21 mouse cellular contexts compared by ENCODE assay signal in the genomic region with DNA sequence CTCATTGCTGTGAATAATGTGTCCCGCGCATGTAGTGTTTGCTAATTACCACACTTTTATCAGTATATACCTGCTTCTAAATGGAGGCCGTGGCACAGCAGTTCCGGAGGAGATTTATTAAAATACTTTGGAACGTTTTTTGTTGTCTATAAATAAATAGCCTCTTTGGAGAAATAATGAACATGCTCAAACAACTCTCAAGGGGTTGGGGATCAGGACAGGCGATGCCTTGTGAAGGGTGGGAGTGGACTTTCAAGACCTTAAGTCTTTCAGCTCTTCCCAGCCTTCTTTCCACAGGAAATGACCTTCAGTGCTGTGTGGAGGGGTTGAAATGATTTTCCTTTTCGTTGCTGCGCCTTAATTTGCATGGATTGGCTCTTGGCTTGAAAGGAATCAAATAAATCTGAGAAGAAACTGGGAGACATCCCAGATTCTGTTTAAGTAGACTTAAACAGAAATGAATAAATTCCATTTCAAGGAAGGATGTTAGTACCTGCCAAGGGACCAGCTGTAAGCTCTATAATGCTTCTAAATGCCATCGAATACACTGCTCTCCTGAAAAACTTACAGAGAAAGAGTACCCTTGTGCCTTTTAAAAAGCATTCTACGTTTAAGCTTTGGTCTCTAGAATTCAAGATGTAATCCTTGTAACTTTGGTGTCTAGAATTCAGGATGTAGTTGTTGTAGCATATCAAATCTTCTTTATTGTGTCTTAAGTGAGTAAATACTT. TPM values are rescaled to one million over a fixed set of nuclear protein-coding genes. Genes with fewer than 3 reads are reported as not detected.
DNase-seq lines count a peak whose midpoint lies in the region; ATAC-seq and TF ChIP-seq lines count a peak whose summit lies in the region.
"Had no signal": no experiment of that assay in that cellular context is flagged by ENCODE, and none has a peak within 500 bp of the region (broad histone marks: within the 10 kb centered on the region; RNA-seq: fewer than 3 reads in every experiment).

No protein-coding gene starts in this region.

- H3K4me3 ChIP-seq in forebrain, postnatal 0 days (ENCODE audit: low read depth, low read length): no peak overlapping the region
- no peak overlapping the region for H3K4me3 ChIP-seq in forebrain, embryonic 15.5 days
- H3K4me3 ChIP-seq in midbrain, embryonic 11.5 days (ENCODE audit: low read depth, low read length): no peak overlapping the region
- no peak overlapping the region for H3K4me3 ChIP-seq in midbrain, postnatal 0 days (ENCODE audit: low read depth, low read length)
- H3K4me3 ChIP-seq in neural tube, embryonic 11.5 days (ENCODE audit: low read depth, low read length): peak overlapping the region; percentile 49; the same call in 1 of the 2 replicates
- no peak overlapping the region for H3K4me3 ChIP-seq in gastrocnemius, adult 2 months
- H3K4me3 ChIP-seq: embryonic facial prominence, embryonic 12.5 days; heart, embryonic 13.5 days; hindbrain, embryonic 15.5 days had no signal

- WGBS in forebrain, postnatal 0 days: 10% methylated on average over 10 of the region's 10 CpGs
- WGBS in forebrain, embryonic 15.5 days: 12% methylated on average over 10 of the region's 10 CpGs
- 10% methylated on average over 10 of the region's 10 CpGs for WGBS in midbrain, embryonic 11.5 days
- 18% methylated on average over 10 of the region's 10 CpGs for WGBS in midbrain, postnatal 0 days
- 12% methylated on average over 10 of the region's 10 CpGs for WGBS in neural tube, embryonic 11.5 days

- no peak overlapping the region for H3K9ac ChIP-seq in forebrain, postnatal 0 days
- H3K9ac ChIP-seq in forebrain, embryonic 15.5 days (replicated peaks): no peak overlapping the region
- no peak overlapping the region for H3K9ac ChIP-seq in midbrain, embryonic 11.5 days (ENCODE audit: low read length)
- no peak overlapping the region for H3K9ac ChIP-seq in midbrain, postnatal 0 days (replicated peaks; ENCODE audit: low read length, poor library complexity, severe bottlenecking)
- no peak overlapping the region for H3K9ac ChIP-seq in neural tube, embryonic 11.5 days (ENCODE audit: low read length)
- H3K9ac ChIP-seq: embryonic facial prominence, embryonic 12.5 days; heart, embryonic 13.5 days; hindbrain, embryonic 15.5 days had no signal

- TF ChIP-seq CTCF in forebrain, postnatal 0 days (IDR thresholded peaks at IDR 0.05; ENCODE audit: low read depth): no peak
- no peak for TF ChIP-seq CTCF in midbrain, postnatal 0 days (IDR thresholded peaks at IDR 0.05)
- TF ChIP-seq CTCF in brain, embryonic 14.5 days (IDR thresholded peaks at IDR 0.05; ENCODE audit: borderline replicate concordance, extremely low read depth, insufficient read depth, insufficient read length): no peak
- TF ChIP-seq CTCF in gastrocnemius, adult 2 months (IDR thresholded peaks at IDR 0.05): no peak

- H3K4me1 ChIP-seq in forebrain, postnatal 0 days (ENCODE audit: insufficient read depth): no peaks in the 10 kb centered on the region
- H3K4me1 ChIP-seq in forebrain, embryonic 15.5 days: peaks cover 22% of the 10 kb centered on the region
- H3K4me1 ChIP-seq in midbrain, embryonic 11.5 days (ENCODE audit: control insufficient read depth, insufficient read depth, low read length): peaks cover 8% of the 10 kb centered on the region
- H3K4me1 ChIP-seq in midbrain, postnatal 0 days (ENCODE audit: insufficient read depth, low read length): no peaks in the 10 kb centered on the region
- peaks cover 10% of the 10 kb centered on the region for H3K4me1 ChIP-seq in neural tube, embryonic 11.5 days (ENCODE audit: control insufficient read depth, insufficient read depth, low read length)

- TF ChIP-seq POLR2A in brain, embryonic 14.5 days (IDR thresholded peaks at IDR 0.05; ENCODE audit: borderline replicate concordance, extremely low read depth, insufficient read depth, insufficient read length, poor library complexity, severe bottlenecking): no peak

- peaks cover 93% of the 10 kb centered on the region for H3K27me3 ChIP-seq in forebrain, postnatal 0 days (ENCODE audit: insufficient read depth, low read length)
- peaks cover 100% of the 10 kb centered on the region for H3K27me3 ChIP-seq in forebrain, embryonic 15.5 days
- H3K27me3 ChIP-seq in midbrain, embryonic 11.5 days (ENCODE audit: control insufficient read depth, insufficient read depth, low read length): peaks cover 100% of the 10 kb centered on the region
- peaks cover 97% of the 10 kb centered on the region for H3K27me3 ChIP-seq in midbrain, postnatal 0 days (ENCODE audit: insufficient read depth, low read length)
- H3K27me3 ChIP-seq in neural tube, embryonic 11.5 days (ENCODE audit: control insufficient read depth, insufficient read depth, low read length): peaks cover 90% of the 10 kb centered on the region

- no peak overlapping the region for H3K27ac ChIP-seq in forebrain, postnatal 0 days (ENCODE audit: low read depth, low read length)
- no peak overlapping the region for H3K27ac ChIP-seq in forebrain, embryonic 15.5 days (replicated peaks)
- no peak overlapping the region for H3K27ac ChIP-seq in midbrain, embryonic 11.5 days (ENCODE audit: low read depth, low read length)
- H3K27ac ChIP-seq in midbrain, postnatal 0 days (ENCODE audit: low read depth, low read length): no peak overlapping the region
- no peak overlapping the region for H3K27ac ChIP-seq in neural tube, embryonic 11.5 days (ENCODE audit: low read depth, low read length)
- H3K27ac ChIP-seq in gastrocnemius, adult 2 months: no peak overlapping the region
- H3K27ac ChIP-seq: embryonic facial prominence, embryonic 12.5 days; heart, embryonic 13.5 days; hindbrain, embryonic 15.5 days had no signal

- H3K36me3 ChIP-seq in forebrain, postnatal 0 days (ENCODE audit: insufficient read depth): no peaks in the 10 kb centered on the region
- no peaks in the 10 kb centered on the region for H3K36me3 ChIP-seq in forebrain, embryonic 15.5 days
- H3K36me3 ChIP-seq in midbrain, embryonic 11.5 days (ENCODE audit: control insufficient read depth, insufficient read depth, low read length): no peaks in the 10 kb centered on the region
- no peaks in the 10 kb centered on the region for H3K36me3 ChIP-seq in midbrain, postnatal 0 days (ENCODE audit: insufficient read depth, low read length)
- no peaks in the 10 kb centered on the region for H3K36me3 ChIP-seq in neural tube, embryonic 11.5 days (ENCODE audit: control insufficient read depth, insufficient read depth, low read length)
- H3K36me3 ChIP-seq: embryonic facial prominence, embryonic 12.5 days; heart, embryonic 13.5 days; hindbrain, embryonic 15.5 days had no signal

- intact Hi-C loops in gastrocnemius, adult 2 months (cut with DNase I): no loop called here

- peak; percentile 45 for DNase-seq in forebrain, postnatal 0 days
- DNase-seq in midbrain, embryonic 11.5 days (ENCODE audit: low spot score, missing footprints): peak; percentile 91
- no peak for DNase-seq in midbrain, postnatal 0 days (ENCODE audit: low spot score)
- peak; percentile 31 for DNase-seq in brain, embryonic 14.5 days (ENCODE audit: low read depth)
- no peak for DNase-seq in neural tube, embryonic 11.5 days (ENCODE audit: low spot score)
- no peak for DNase-seq in gastrocnemius, adult 2 months
- DNase-seq: adrenal gland, adult 2 months; adrenal gland, postnatal 25 days; cerebellum, adult 2 months; gastrocnemius, postnatal 36 days; heart, adult 11 months; heart, postnatal 4 days had no signal

- no peak for ATAC-seq in forebrain, postnatal 0 days
- ATAC-seq in forebrain, embryonic 15.5 days (replicated peaks): no peak
- ATAC-seq in midbrain, embryonic 11.5 days (ENCODE audit: low FRiP score): no peak
- no peak for ATAC-seq in midbrain, postnatal 0 days (ENCODE audit: low FRiP score)
- no peak for ATAC-seq in neural tube, embryonic 11.5 days (ENCODE audit: insufficient read depth, low FRiP score, low TSS enrichment)
- ATAC-seq: forebrain, embryonic 16.5 days; inflammation-experienced regulatory T-cells, adult 6 months; intestine, postnatal 0 days had no signal

- H3K4me2 ChIP-seq in forebrain, postnatal 0 days (ENCODE audit: low read depth): no peak overlapping the region
- no peak overlapping the region for H3K4me2 ChIP-seq in forebrain, embryonic 15.5 days (replicated peaks)
- H3K4me2 ChIP-seq in midbrain, embryonic 11.5 days: no peak overlapping the region
- H3K4me2 ChIP-seq in midbrain, postnatal 0 days (ENCODE audit: low read depth, low read length, poor library complexity, severe bottlenecking): no peak overlapping the region
- H3K4me2 ChIP-seq in neural tube, embryonic 11.5 days (ENCODE audit: low read depth): peak overlapping the region; percentile 37
- H3K4me2 ChIP-seq: embryonic facial prominence, embryonic 12.5 days; heart, embryonic 13.5 days; hindbrain, embryonic 15.5 days had no signal

- H3K9me3 ChIP-seq in forebrain, postnatal 0 days (ENCODE audit: low read length): 0 out of 2 replicates have a peak, but pooled peaks cover 3% of the 10 kb centered on the region
- H3K9me3 ChIP-seq in forebrain, embryonic 15.5 days: no peaks in the 10 kb centered on the region
- H3K9me3 ChIP-seq in midbrain, embryonic 11.5 days (ENCODE audit: control insufficient read depth, low read length): no peaks in the 10 kb centered on the region
- no peaks in the 10 kb centered on the region for H3K9me3 ChIP-seq in midbrain, postnatal 0 days (ENCODE audit: low read length)
- H3K9me3 ChIP-seq in neural tube, embryonic 11.5 days (ENCODE audit: control insufficient read depth, low read length): no peaks in the 10 kb centered on the region
- H3K9me3 ChIP-seq: embryonic facial prominence, embryonic 12.5 days; heart, embryonic 13.5 days; hindbrain, embryonic 15.5 days had no signal

RNA-seq across cellular contexts. Expression of a gene that starts 3.2 kb away (rescaled TPM):
- total RNA-seq in forebrain, postnatal 0 days (2014; rRNA removed): 0.38 and 1.5 TPM in 2 replicates
- not detected in 2 replicates for polyA plus RNA-seq in forebrain, postnatal 0 days (2015; fragmentation: Nextera tagmentation; extraction: Ambion mirVana)
- 0.14 and 0.34 TPM in 2 replicates for polyA plus RNA-seq in forebrain, embryonic 15.5 days (2015; fragmentation: Nextera tagmentation; extraction: Ambion mirVana)
- 0.15 and 0.25 TPM in 2 replicates for polyA plus RNA-seq in midbrain, embryonic 11.5 days (2014; fragmentation: Nextera tagmentation; extraction: Ambion mirVana)
- total RNA-seq in midbrain, postnatal 0 days (2014; rRNA removed): 0.76 and 2.7 TPM in 2 replicates
- 0.26 and 0.29 TPM in 2 replicates for polyA plus RNA-seq in midbrain, postnatal 0 days (2015; fragmentation: Nextera tagmentation; extraction: Ambion mirVana)
- polyA plus RNA-seq in brain, embryonic 14.5 days (2012; rRNA removed): 2.1 and 2.4 TPM in 2 replicates
- polyA plus RNA-seq in neural tube, embryonic 11.5 days (2014; fragmentation: Nextera tagmentation; extraction: Ambion mirVana): 6.8 and 8.8 TPM in 2 replicates
- not detected for total RNA-seq in gastrocnemius, adult 2 months (2021)
- total RNA-seq: adrenal gland, adult 2 months; adrenal gland, postnatal 25 days; gastrocnemius, adult 18-20 months; gastrocnemius, postnatal 36 days; heart, postnatal 4 days had no signal
- polyA plus RNA-seq: cerebellum, adult 2 months; forebrain, embryonic 16.5 days; heart, embryonic 13.5 days; heart, postnatal 0 days; inflammation-experienced regulatory T-cells, adult 6 months; intestine, postnatal 0 days had no signal

RNA-seq across cellular contexts. Expression of a gene that starts 44.9 kb away (rescaled TPM):
- total RNA-seq in forebrain, postnatal 0 days (2014; rRNA removed): 40.8 and 47.5 TPM in 2 replicates
- 44.2 and 56.0 TPM in 2 replicates for polyA plus RNA-seq in forebrain, postnatal 0 days (2015; fragmentation: Nextera tagmentation; extraction: Ambion mirVana)
- polyA plus RNA-seq in forebrain, embryonic 15.5 days (2015; fragmentation: Nextera tagmentation; extraction: Ambion mirVana): 65.0 and 72.7 TPM in 2 replicates
- polyA plus RNA-seq in midbrain, embryonic 11.5 days (2014; fragmentation: Nextera tagmentation; extraction: Ambion mirVana): 89.6 and 102 TPM in 2 replicates
- 29.2 and 39.1 TPM in 2 replicates for total RNA-seq in midbrain, postnatal 0 days (2014; rRNA removed)
- 59.6 and 63.0 TPM in 2 replicates for polyA plus RNA-seq in midbrain, postnatal 0 days (2015; fragmentation: Nextera tagmentation; extraction: Ambion mirVana)
- 27.0 and 28.5 TPM in 2 replicates for polyA plus RNA-seq in brain, embryonic 14.5 days (2012; rRNA removed)
- polyA plus RNA-seq in neural tube, embryonic 11.5 days (2014; fragmentation: Nextera tagmentation; extraction: Ambion mirVana): 68.5 and 79.5 TPM in 2 replicates
- 10 to 100 TPM; 10.1 to 11.8 TPM for total RNA-seq in gastrocnemius, adult 2 months (2021)

Comparison
In these comparisons a context has a peak if more than half of its experiments do, and no peak if none do; other contexts are left out.
1. DNase-seq: peak in forebrain, postnatal 0 days (single experiment), midbrain, embryonic 11.5 days (single experiment) and brain, embryonic 14.5 days (single experiment); none in midbrain, postnatal 0 days (single experiment), neural tube, embryonic 11.5 days (single experiment) and gastrocnemius, adult 2 months (single experiment).